Mouse (Mus musculus): ENCODE data around the gene Gm20388.
"Not testable (repeated sequence)": the region's sequence is repeated elsewhere in the genome, so short reads cannot be mapped to it uniquely, and the experiment has no call there.

Gm20388 gene

DNA sequence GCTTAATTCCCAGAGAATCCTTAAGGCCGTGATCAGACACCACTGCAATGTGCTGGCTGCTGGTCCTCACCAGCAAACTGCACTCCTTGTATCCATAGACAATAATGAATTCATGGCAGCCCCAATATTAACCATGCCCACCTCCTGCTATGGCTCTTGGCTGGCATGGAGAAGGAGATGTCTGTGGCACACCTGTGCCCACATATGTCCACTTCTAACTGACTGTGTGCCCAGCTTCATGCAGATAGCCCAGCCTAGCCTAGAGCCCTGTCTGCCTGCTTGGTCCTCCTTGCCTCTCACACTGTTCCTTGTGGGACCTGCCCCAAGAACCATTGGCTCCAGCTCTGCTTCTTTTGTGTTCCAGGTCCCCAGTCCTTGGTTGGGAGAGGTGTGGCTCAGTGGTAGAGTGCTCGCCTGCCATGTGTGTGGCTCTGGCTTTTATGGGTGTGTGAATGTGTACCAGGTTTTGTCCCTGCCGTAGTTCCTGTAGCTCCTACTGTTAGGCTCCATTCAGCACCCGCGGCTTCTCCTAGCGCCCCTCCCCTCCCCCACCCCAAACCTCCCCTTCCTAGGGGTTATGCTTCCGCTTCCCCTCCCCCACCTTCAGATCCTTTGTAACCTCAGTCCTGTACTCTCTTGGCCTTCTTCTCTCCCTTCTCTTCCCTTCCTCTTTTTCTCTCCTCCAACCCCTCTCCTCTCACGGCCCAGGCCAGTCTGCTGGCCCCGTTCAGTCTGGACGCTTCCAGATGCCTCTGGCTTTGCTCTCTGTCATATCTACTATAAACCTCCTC, 2646.8 kb downstream of the Gm20388 start:
- DNase-seq (ENCODE audit: extremely low spot score, low read depth, low spot score): no peak

DNA sequence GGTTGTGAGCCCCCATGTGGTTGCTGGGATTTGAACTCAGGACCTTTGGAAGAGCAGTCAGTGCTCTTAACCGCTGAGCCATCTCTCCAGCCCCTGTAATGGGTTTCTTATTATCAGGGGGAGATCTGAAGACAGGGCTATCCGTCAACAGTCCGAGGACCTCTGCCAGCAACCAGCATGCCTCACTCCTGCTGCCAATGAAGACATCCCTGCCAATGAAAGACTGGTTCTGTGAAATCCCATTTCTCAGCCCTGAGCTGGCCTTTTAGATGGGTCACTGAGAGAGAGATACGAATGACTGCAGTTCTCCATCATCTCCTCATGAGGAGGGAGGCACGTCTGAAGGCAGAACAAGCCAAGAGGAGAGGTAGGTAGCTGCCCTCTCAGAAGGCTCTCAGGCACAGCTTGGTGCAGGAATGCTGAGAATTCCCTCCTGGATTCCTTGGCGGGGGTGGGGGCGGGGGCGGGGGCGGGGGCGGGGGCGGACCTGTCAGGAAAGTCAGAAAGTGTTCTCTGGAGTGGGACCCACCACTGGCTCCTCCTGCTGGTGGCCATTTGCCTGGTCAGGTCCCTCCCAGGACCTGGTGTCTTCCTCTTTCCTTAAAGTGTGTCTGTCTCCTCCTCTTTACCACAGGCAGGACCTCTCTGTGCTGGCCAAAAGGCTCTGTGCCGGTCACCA, 2648.2 kb downstream of the Gm20388 start:
- no peak for DNase-seq (ENCODE audit: extremely low spot score, low read depth, low spot score)

DNA sequence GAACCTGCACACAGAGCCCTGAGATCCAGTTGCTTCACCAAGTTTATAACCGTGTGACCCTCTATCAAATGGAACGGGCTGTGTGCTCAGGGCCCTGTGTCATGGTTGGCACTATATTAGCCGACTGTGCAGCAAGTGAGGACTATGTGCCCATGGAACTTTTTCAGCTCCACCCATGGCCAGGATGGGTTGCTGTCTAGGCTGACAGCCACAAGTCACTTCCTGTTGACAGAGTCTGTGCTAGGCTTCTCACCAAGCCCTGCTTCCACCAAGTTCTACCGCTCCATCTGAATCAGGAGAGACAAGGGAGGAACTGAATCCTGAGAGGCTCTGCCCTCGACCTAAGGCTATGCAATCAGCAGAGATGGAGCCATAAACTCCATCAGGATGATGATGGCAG, 2650.6 kb downstream of the Gm20388 start:
- DNase-seq (ENCODE audit: extremely low spot score, low read depth, low spot score): no peak

DNA sequence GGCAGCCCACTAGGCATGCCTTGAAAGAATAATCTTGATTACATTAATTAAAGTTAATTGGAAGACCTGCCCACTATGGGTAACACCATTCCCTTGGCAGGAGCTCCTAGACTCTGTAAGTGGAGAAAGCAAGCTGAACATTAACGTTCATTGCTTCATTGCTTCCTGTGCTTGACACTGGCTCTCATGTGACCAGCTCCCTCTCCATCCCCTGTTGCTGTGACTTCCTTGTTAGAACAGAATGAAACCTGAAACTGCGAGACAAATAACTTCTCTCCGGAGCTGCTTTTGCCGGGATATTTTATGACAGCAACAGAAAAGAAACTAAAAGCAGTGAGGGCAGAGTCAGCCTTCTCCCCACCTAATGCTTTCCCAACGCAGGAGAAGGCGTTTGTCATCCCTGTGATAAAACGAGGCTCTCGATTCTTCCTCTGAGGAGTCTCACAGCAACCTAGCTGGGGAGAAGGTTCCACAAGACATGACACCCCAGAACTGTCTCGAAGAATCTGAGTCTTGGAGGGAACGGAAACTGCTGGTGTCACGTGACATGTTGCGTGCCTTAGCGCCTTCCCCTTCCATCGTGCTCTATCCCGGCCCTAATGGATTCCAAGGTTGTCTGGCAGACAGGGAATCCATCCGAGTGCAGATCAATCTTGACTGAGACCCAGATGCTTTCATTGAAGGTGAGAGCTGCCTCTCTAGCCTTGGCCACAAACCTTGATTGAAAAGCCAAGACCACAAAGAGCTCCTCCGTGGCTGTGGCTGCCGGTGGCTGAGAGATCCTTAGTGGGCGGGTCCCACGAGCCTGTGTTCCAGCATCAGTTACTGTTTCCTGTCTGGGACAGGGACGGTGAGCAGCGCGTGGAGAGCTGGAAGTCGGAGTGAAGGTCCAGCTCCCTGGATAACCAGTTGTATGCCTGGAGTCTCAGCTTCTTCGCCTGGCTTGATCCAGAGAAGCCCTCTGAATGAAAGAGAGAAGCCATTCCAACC, 2654.0 kb downstream of the Gm20388 start:
- DNase-seq (ENCODE audit: extremely low spot score, low read depth, low spot score): no peak

DNA sequence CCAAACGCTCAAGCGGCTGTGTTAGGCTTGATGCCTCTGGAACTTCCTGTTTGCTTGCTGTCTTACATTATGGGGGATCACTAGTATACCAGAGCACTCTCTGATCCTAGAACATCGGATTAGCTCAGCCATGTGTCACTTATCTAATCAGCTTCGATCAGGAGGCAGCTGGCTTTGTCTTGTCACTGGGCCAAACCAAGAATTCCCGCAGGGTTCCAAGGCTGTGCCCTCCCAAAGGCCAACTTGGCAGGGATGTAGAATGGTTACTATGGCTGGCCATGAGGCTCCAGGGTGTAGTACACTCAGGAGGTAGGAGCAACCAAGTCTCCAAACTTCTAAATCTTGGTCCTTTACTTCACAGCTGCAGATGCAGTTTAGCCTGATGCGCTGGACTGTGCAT, 2656.1 kb downstream of the Gm20388 start:
- no peak for DNase-seq (ENCODE audit: extremely low spot score, low read depth, low spot score)

DNA sequence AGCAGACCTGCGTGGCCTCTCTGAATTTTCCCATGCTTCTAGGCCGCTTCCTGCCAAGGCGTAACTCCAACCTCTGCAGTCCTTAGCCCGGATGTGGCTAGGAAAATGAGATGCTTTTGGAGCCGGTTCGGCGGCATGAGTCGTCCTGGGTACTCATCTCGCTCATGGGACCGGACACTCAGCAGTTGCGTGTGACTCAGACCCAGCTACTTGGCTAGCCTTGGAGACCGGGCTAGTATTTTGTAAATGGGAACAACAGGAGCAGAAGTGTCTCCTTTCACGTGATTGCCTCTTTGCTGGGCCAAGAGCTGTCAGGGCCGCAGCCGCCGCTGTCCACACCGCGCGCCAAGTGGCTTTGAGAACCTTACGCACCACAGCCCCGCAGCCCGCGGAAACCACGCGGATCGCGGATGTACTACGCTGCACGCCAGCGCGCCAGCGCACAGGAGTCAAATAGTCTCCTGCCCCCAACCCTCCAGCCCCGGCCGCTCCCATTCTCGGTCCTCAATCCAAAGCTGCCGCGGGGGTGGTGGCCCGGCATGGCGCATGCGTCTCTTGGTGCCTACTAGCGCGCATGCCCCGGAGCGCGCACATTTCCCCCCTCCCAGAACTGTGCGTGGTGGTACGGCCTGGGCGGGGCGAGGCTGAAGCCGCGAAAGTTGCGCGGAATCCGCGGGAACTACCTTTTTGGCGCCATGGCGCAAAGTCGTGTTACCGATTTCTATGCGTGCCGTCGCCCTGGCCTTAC, 2656.9 kb downstream of the Gm20388 start, which contains the start of gene Cdt1:
Gene Cdt1, plus strand, starts transcription at position 655 of the 748 bp plus-strand sequence.
- peak; percentile 89 for DNase-seq (ENCODE audit: extremely low spot score, low read depth, low spot score)

DNA sequence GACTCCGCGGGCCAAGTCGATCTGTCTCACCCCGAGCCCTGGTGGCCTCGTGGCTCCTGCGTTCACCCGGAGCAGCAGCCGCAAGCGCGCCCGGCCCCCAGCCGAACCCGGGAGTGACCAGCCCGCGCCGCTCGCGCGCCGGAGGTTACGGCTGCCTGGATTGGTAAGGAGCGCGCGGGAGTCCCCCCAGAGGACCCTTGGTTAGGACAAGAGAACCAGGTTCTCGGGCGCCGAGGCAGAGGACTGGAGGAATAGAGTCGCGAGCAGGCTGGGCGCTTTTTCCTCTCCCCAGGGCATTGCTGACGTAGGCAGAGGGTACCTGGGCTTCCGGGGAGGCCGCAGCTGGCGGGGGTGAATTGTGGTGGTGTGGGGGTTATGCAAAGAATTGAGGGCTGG, 2657.5 kb downstream of the Gm20388 start:
- DNase-seq (ENCODE audit: extremely low spot score, low read depth, low spot score): no peak

DNA sequence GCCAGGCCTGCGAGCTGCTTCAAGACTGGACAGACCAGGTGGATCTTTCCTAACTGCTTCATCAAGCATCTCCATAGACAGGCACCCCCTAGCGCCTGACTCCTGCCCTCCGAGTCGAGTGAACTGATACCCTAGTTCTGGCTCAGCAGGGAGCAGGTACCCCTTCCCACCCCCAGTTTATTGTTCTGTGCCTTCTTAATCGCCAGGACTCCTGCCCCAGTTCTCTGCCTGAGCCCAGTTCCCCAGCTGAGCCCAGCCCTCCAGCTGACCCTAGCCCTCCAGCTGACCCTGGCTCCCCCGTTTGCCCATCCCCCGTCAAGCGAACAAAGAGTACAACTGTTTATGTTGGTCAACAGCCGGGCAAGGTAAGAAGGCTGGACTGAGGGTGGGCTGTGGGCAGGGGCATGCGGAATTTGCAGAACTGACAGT, 2658.3 kb downstream of the Gm20388 start:
- DNase-seq (ENCODE audit: extremely low spot score, low read depth, low spot score): no peak

DNA sequence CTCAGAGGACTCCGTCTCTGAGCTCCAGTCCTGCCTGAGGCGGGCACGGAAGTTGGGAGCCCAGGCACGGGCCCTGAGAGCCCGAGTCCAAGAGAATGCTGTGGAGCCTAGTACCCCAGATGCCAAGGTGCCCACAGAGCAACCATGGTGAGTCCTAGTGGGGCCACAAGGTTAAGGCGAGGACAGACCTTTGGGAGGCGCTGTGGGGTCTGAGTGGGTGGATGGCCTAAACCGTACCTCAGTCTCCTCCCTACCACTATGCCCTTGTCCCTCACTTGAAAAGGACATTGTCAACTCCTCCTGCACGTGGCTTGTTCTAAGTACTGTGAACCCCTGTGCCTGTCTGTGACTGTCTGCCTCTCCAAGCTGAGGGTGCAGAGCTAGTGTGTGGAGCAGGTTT, 2658.7 kb downstream of the Gm20388 start:
- no peak for DNase-seq (ENCODE audit: extremely low spot score, low read depth, low spot score)

DNA sequence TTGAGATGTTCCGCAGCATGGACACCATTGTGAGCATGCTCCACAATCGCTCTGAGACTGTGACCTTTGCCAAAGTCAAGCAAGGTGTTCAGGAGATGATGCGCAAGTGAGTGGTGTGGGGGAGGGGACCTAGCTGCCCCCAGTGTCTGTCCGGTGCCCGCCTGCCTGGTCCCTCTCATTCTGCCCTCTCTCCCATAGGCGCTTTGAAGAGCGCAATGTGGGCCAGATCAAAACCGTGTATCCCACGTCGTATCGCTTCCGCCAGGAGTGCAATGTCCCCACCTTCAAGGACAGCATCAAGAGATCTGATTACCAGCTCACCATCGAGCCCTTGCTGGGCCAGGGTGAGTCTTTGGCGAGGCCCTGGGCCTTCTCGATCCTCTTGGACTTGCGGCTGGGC, 2659.4 kb downstream of the Gm20388 start:
- no peak for DNase-seq (ENCODE audit: extremely low spot score, low read depth, low spot score)

DNA sequence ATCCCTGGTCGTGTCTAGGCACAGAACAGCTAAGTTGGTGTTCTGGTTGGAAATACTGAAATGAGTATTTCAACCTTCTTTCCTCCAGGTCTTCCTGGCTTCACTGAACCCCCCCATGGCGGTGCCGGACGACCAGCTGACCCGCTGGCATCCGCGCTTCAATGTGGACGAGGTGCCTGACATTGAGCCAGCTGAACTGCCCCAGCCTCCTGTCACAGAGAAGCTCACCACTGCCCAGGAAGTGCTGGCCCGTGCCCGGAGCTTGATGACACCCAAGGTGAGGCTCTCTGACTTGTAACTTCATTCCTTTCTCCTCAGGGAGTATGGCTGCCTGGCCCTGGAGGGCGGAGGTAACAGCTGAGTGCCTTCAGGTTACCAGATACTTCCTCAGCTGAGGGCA, 2660.5 kb downstream of the Gm20388 start:
- DNase-seq (ENCODE audit: extremely low spot score, low read depth, low spot score): no peak

DNA sequence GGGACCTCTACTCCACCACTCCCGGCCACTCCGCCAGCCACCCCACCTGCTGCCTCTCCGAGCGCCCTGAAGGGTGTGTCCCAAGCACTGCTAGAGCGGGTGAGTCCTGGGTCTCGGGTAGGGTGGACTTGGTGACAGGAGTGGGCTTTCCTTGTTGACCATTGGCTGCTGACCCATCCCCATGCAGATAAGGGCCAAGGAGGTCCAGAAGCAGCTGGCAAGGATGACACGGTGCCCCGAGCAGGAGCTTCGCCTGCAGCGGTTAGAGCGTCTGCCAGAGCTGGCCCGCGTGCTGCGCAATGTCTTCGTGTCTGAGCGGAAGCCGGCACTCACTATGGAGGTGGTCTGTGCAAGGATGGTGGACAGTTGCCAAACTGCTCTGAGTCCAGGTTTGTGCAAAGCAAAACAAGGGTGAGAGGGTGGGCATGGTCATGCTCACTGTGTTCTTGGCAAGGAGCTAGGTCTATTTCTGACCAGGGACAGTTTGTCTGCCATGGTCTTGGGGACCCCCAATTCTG, 2661.2 kb downstream of the Gm20388 start:
- no peak for DNase-seq (ENCODE audit: extremely low spot score, low read depth, low spot score)

DNA sequence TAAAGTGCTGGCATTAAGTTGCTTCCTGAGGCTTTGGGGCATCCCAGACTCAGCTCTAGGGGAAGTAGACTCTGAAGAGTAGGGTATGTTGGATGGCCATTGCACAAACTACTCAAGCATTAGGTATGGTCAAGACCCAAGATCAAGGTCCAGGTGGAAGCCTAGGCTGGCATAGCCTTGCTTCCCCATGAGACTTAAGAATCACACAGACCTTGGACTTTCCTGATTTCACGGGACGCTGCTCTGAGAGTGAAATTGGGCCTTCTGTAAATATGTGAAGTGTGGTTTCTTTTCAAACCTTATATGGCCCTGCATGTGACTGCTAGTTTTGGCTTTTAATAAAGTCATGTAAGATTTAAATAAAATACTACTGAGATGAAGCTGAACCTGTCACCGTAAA, 2662.1 kb downstream of the Gm20388 start:
- no peak for DNase-seq (ENCODE audit: extremely low spot score, low read depth, low spot score)

DNA sequence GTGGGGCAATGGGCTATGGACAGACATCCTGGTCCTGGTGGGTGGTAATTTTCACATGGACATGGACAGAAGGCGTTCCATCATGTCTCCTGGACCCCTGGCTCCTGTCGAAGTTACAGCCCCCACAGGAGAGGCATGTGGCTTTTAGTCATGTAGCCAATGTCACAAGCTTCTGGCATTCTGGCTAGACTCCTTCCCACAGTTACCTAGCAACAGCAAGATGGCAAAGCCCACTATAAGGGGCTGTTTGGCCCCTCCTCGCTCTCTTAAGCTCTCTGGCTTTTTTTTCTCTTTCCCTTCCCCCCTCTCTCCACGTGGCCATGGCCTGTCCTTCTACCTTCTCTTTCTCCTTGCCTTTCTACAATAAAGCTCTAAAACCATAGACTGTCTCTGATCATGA, 2662.5 kb downstream of the Gm20388 start:
- not testable (repeated sequence) for DNase-seq (ENCODE audit: extremely low spot score, low read depth, low spot score)

DNA sequence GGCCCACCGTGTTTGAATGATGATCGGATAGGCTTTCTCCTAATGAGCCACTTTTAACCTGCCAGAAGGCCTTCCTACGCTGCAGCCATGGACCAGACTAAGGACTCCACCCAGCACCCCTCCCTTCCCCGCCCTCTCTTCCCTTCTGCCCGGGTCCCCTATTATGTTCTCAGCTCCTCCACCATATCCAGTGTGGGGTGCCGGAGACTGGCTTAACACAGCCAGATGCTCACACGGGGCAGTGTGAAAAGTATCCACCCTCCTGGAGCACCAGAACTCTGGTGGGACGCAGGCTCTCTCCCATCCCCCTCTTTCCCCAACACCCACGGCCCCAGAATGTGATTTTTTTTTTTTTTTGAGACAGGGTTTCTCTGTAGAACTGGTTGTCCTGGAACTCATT, 2662.9 kb downstream of the Gm20388 start:
- DNase-seq (ENCODE audit: extremely low spot score, low read depth, low spot score): no peak

DNA sequence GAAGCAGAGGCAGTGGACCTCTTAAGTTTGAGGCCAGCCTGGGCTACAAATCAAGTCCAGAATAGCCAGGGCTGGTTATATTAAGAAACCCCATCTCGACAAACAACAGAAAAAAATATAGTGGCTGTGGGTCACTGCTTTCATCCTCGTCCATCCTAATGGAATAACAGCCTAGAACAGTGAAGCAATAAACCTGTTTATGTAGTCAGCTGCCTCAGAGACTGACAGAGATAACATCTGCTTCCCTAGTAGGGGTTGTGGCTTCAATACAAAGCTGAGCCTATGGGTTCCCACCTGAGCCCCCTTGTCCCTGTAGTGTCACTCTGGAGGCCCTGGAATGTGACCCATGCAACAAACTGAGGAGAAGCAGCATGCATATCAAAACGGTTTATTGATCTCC, 2663.6 kb downstream of the Gm20388 start:
- DNase-seq (ENCODE audit: extremely low spot score, low read depth, low spot score): no peak

DNA sequence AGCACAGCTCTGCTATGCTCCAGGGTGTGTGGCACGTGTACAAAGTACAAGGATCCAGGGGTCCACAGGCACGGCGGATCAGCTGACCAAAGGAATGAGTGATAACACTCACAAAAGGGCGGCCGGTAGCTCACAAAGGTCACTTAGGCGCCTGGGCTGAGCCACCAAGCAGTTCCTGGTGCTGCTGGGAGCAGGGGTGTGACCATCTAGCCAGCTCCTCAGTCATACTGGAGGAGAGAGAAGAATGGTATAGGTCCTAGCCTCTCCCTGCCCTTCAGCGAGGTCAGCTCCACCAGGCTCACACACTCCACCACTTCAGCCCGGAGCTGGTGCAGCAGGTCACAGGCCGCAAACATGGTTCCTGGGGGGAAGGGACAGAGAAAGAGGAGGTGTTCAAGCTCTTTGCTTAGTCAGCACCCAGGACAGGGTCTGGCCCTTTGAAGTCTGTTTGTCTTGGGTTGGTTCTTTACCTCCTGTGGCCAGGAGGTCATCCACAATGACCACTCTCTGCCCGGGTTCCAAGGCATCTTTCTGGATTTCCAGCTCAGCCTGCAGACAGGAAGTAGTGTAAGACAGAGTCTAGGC, 2664.1 kb downstream of the Gm20388 start:
- no peak for DNase-seq (ENCODE audit: extremely low spot score, low read depth, low spot score)

DNA sequence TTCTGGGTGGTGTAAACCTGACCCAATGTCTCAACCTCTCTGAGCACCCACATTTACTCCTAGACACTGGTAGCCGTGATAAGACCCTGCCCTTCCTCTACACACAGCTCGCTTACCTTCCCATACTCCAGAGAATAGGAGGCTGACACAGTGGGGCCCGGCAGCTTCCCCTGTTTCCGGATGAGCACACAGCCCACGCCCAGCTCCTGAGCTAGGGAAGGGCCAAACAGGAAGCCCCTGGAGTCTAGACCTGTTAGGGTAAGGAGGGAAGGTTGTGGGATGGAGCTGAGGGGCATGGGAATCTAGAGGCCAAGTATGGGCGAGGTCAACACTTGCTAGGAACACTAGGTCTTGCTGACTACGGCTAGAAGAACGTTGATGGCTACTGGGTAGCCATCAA, 2664.6 kb downstream of the Gm20388 start:
- no peak for DNase-seq (ENCODE audit: extremely low spot score, low read depth, low spot score)

DNA sequence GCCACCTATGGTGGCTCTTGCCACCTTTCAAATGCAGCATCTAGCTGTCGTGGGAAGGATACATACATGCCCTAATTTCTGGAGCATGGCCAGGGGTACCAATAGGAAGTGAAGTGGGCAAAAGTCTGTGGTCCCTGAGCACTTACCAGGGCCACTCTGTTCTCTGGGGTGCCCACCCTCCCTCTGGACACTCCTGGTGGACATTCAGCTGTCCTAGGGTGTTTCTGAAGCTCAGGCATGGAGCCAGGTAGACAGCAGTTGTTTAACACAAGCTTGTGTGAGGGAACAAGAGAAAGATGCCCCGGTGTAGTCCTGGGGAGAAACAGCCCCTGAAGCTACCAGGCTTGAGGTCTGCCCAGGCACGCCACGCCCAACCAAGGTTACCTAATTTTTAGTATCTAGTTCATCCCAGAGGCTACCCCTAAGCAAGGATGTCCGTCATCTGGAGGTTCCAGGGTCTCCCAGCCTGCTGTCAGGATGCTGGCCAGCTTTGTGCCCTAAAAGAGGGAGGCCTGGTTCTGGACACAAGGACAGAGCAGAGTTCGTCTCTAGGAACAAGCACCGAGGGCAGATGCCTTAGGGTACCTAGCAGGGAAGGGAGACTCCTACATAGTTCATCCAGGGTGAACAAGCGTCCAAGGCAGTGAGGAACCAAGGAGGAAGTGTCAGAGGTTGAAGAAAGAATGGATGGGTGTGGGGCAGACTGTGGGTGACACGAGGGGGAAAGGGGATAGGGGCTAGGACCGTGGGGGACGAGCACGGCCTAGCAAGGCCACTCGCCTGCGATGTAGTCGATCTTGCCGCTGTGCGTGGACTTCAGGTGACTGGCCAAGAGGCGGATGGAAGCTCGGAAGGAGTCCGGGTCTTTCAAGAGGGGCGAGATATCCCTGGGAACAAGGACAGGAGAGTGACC, 2665.3 kb downstream of the Gm20388 start:
- DNase-seq (ENCODE audit: extremely low spot score, low read depth, low spot score): no peak
